Mouse (Mus musculus): ENCODE data around the gene Plppr2. TPM values are rescaled to one million over a fixed set of nuclear protein-coding genes. Genes with fewer than 3 reads are reported as not detected.

Gene Plppr2
- polyA plus RNA-seq (2014; fragmentation: Nextera tagmentation; extraction: Ambion mirVana) = 8.5 and 9.9 TPM in 2 replicates

DNA sequence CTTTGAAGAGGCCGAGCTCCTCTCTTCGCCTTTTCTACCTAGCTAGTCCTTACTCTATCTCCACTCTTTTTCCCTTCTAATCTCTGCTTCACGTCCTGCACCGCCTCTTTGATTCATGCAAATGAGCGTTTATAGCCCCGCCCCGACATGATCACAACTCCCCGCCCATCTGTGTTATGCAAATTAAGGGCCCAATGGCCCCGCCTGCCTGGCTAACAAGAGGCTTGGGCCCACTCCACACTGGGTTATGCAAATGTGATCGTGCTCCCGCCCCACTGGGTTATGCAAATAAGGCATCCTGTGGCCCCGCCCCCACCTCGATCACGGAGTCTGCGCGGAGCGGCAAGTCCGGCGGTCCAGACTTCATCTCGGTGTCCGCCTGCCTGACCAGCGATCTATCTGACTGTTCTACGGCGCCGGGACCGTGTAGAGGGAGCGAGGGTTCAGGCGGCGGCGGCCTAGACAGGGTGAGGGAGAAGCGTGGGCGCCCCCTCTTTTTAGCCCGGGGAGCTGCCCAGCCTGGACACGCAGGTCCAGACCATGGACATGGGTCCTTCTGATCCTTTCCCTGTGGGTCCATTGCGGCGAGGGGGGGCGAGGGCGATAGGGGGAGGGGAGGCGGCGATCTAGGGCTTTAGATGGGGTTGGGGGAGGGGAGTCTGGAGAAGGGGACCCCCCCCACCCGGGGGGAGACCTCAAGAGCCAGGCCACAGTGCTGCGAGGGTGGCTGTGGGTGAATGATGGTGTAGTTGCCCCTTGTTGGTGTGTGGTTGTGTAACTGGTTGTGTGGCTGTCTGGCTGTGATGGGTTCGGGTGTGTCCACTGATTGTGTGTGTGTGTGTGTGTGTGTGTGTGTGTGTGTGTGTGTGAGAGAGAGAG lies at the start of gene Plppr2:
TSS of gene Plppr2 (plus strand) at position 342 of the 879 bp plus-strand sequence.
- WGBS = 2% methylated on average over 43 of the region's 43 CpGs
- H3K36me3 ChIP-seq (ENCODE audit: control insufficient read depth, insufficient read depth, low read length) = no peaks in the 10 kb centered on the region
- H3K4me3 ChIP-seq (ENCODE audit: low read depth, low read length) = peak within 1 kb of the TSS; percentile 40
- H3K9ac ChIP-seq (replicated peaks; ENCODE audit: low read depth, low read length) = no peak within 1 kb of the TSS; the same call in 1 of the 2 replicates
- H3K9me3 ChIP-seq (ENCODE audit: control insufficient read depth, low read depth, low read length) = no peaks in the 10 kb centered on the region
- H3K4me2 ChIP-seq (replicated peaks; ENCODE audit: low read depth, low read length) = peak within 1 kb of the TSS; percentile 59
- H3K4me1 ChIP-seq (ENCODE audit: control insufficient read depth, insufficient read depth, low read length) = no peaks in the 10 kb centered on the region
- peak; percentile 96 for ATAC-seq (ENCODE audit: insufficient number of reproducible peaks, insufficient read depth, low FRiP score, low read depth)
- no peaks in the 10 kb centered on the region for H3K27me3 ChIP-seq (ENCODE audit: control insufficient read depth, insufficient read depth, low read length)
- H3K27ac ChIP-seq (ENCODE audit: low read length) = no peak within 1 kb of the TSS

DNA sequence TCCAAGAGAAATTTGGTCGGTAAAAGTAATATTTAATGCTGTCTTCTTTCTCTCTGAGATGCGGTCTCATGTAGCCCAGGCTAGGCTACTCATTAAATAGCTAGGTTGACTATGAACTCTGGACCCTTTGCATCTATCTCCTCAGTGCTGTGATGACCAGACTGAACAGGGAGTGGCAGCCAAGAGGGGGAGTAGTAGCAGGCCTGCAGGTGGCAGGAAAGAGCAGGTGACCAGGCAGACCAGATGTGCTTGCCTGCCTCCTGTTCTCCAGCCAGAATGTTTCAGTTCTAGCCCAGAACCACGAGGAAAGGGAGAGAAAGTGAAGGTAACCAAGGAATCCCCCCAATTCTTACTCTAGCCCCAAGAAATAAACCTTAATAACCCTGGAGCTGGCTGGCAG lies 47.6 kb upstream of the Plppr2 start:
- WGBS = 65% methylated on average over 3 of the region's 3 CpGs
- Histone ChIP-seq H3K4me3 (ENCODE audit: low read depth, low read length) (no peak overlapping the region), H3K9me3 (ENCODE audit: control insufficient read depth, low read depth, low read length) (no peaks in the 10 kb centered on the region), H3K4me1 (ENCODE audit: control insufficient read depth, insufficient read depth, low read length) (no peaks in the 10 kb centered on the region), H3K36me3 (ENCODE audit: control insufficient read depth, insufficient read depth, low read length) (no peaks in the 10 kb centered on the region), H3K27ac (ENCODE audit: low read length) (no peak overlapping the region), H3K9ac (replicated peaks; ENCODE audit: low read depth, low read length) (no peak overlapping the region), H3K4me2 (replicated peaks; ENCODE audit: low read depth, low read length) (no peak overlapping the region), H3K27me3 (ENCODE audit: control insufficient read depth, insufficient read depth, low read length) (no peaks in the 10 kb centered on the region)
- ATAC-seq (ENCODE audit: insufficient number of reproducible peaks, insufficient read depth, low FRiP score, low read depth) = no peak

- no peaks in the 10 kb centered on the region for H3K27me3 ChIP-seq (ENCODE audit: control insufficient read depth, insufficient read depth, low read length)
- peak; percentile 82 for ATAC-seq (ENCODE audit: insufficient number of reproducible peaks, insufficient read depth, low FRiP score, low read depth)
- 13% methylated on average over 10 of the region's 10 CpGs for WGBS
- H3K36me3 ChIP-seq (ENCODE audit: control insufficient read depth, insufficient read depth, low read length) = no peaks in the 10 kb centered on the region
- H3K4me1 ChIP-seq (ENCODE audit: control insufficient read depth, insufficient read depth, low read length) = no peaks in the 10 kb centered on the region
- H3K27ac ChIP-seq (ENCODE audit: low read length) = no peak overlapping the region
- H3K9ac ChIP-seq (replicated peaks; ENCODE audit: low read depth, low read length) = no peak overlapping the region; the same call in 1 of the 2 replicates
- peak overlapping the region; percentile 31 for H3K4me3 ChIP-seq (ENCODE audit: low read depth, low read length)
- no peaks in the 10 kb centered on the region for H3K9me3 ChIP-seq (ENCODE audit: control insufficient read depth, low read depth, low read length)
- peak overlapping the region; percentile 53 for H3K4me2 ChIP-seq (replicated peaks; ENCODE audit: low read depth, low read length)
These were observed 35.5 kb upstream of the Plppr2 start for GRCm38 (mm10) chr9:21901223-21901820.

DNA sequence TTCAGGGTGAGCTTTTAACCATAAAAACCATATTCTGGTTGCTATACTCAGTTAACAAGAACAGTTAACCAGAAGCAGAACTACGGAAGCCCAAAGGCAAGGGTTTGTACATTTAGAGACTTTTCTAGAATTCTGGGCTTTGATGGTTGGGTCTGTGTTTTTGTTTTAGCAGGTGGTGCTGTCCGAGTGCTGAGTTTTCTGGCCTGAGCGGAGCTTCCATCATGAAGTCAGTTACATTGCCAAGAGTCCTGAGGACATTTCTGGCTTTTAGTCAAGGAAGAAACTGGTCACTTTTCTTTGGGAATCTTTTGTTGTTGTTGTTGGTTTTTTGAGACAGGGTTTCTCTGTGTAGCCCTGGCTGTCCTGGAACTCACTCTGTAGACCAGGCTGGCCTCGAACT lies 32.8 kb upstream of the Plppr2 start:
- Histone ChIP-seq H3K9ac (replicated peaks; ENCODE audit: low read depth, low read length) (no peak overlapping the region), H3K4me2 (replicated peaks; ENCODE audit: low read depth, low read length) (no peak overlapping the region)
- 90% methylated on average over 4 of the region's 4 CpGs for WGBS

DNA sequence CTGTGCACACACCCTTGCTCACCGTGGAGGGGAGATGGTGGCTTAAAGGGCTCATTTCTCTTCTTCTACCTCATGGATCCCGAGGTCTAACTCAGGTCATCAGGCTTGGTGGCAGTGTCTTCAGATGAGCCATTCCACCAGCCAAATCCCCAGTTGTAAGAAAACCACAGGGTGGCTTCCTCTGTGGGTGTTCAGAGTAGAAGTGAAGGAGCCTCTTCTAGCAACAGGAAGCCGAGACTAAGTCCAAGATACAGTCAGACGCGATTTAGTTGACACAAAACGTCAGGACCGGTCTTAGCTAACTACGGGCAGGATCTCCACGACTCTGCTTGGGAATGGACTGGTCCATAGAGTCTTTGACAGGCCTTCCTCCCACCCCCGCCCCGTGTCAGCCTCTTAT lies 28.6 kb upstream of the Plppr2 start:
- Histone ChIP-seq H3K36me3 (ENCODE audit: control insufficient read depth, insufficient read depth, low read length) (peaks cover 3% of the 10 kb centered on the region; the same call in 1 of the 2 replicates), H3K4me1 (ENCODE audit: control insufficient read depth, insufficient read depth, low read length) (no peaks in the 10 kb centered on the region), H3K4me3 (ENCODE audit: low read depth, low read length) (no peak overlapping the region), H3K9me3 (ENCODE audit: control insufficient read depth, low read depth, low read length) (no peaks in the 10 kb centered on the region), H3K27me3 (ENCODE audit: control insufficient read depth, insufficient read depth, low read length) (no peaks in the 10 kb centered on the region), H3K27ac (ENCODE audit: low read length) (no peak overlapping the region), H3K9ac (replicated peaks; ENCODE audit: low read depth, low read length) (no peak overlapping the region), H3K4me2 (replicated peaks; ENCODE audit: low read depth, low read length) (no peak overlapping the region)
- no peak for ATAC-seq (ENCODE audit: insufficient number of reproducible peaks, insufficient read depth, low FRiP score, low read depth)
- WGBS = 71% methylated on average over 11 of the region's 11 CpGs

More for the DNA sequence above, 32.8 kb upstream of the Plppr2 start:
- Histone ChIP-seq H3K4me1 (ENCODE audit: control insufficient read depth, insufficient read depth, low read length) (no peaks in the 10 kb centered on the region), H3K27me3 (ENCODE audit: control insufficient read depth, insufficient read depth, low read length) (no peaks in the 10 kb centered on the region), H3K36me3 (ENCODE audit: control insufficient read depth, insufficient read depth, low read length) (no peaks in the 10 kb centered on the region), H3K27ac (ENCODE audit: low read length) (no peak overlapping the region), H3K9me3 (ENCODE audit: control insufficient read depth, low read depth, low read length) (no peaks in the 10 kb centered on the region), H3K4me3 (ENCODE audit: low read depth, low read length) (no peak overlapping the region)
- no peak for ATAC-seq (ENCODE audit: insufficient number of reproducible peaks, insufficient read depth, low FRiP score, low read depth)

DNA sequence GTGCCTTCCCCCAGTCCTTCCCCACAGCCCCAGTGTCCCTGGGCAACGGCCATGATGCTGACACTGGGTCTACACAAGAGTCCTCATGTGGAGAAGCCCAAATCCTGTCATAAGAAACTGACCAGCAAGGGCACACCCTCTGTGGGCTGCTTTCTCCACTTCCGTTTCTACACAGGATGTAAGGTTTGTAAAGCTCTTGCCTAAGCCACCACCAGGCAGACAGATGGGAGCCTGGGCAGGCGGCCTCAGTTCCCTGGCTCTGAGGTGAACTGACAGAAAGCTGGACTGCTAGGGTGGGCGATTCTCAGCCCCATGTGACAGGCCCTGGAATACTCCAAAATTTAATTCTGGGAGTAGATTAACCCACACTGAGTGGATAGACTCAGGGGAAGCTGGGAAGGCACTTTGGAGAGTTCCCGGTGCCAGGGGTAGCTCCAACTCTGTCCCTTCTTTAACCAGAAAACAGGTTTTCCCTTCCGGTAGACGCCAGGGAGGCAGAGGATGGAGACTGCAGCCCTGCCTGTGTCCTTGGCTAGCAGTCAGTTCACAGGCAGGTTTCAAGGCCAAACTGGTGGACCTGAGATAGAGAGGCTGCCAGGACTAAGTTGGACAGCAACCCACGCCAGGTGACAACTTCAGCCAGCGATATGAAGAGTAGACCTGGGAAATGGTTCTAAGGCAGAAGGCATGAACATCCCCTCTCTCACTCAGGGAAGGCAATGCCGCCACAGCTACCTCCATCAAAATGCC lies 27.2 kb upstream of the Plppr2 start:
- no peak for ATAC-seq (ENCODE audit: insufficient number of reproducible peaks, insufficient read depth, low FRiP score, low read depth)
- H3K36me3 ChIP-seq (ENCODE audit: control insufficient read depth, insufficient read depth, low read length) = peaks cover 3% of the 10 kb centered on the region; the same call in 1 of the 2 replicates
- H3K27ac ChIP-seq (ENCODE audit: low read length) = no peak overlapping the region
- H3K4me1 ChIP-seq (ENCODE audit: control insufficient read depth, insufficient read depth, low read length) = no peaks in the 10 kb centered on the region
- H3K9me3 ChIP-seq (ENCODE audit: control insufficient read depth, low read depth, low read length) = no peaks in the 10 kb centered on the region
- no peak overlapping the region for H3K4me3 ChIP-seq (ENCODE audit: low read depth, low read length)
- WGBS = 74% methylated on average over 10 of the region's 10 CpGs
- no peaks in the 10 kb centered on the region for H3K27me3 ChIP-seq (ENCODE audit: control insufficient read depth, insufficient read depth, low read length)
- no peak overlapping the region for H3K4me2 ChIP-seq (replicated peaks; ENCODE audit: low read depth, low read length)
- no peak overlapping the region for H3K9ac ChIP-seq (replicated peaks; ENCODE audit: low read depth, low read length)

DNA sequence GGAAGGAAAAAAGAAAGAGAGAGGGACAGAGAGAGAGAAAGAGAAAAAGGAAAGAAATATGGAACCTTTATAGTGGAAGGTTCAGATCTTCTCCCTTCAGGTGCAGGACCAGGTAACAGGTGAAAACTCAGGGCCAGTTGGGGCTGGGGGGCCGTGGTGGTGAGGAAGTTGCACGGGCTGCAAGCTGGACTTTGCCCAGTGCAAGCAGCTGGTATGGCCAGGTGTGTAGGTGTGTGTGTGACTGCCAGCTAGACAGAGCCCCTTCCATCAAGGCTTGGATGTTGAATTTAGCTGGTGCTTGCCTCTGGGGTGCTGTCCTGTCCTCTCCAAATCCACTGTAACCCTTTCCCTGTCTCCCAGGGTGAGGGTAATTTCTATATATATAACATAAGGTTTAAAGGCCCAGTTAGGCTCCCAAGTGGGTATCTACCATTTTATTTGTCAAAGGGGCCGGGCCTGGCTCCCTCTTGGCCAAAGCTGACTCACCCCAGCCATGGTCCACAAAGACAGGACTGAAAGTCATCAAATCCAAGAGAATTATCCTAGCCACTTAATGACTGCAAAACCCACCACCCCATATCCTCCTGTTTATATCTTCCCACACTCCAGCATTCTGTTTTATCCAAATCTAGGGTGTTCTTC lies 19.9 kb upstream of the Plppr2 start:
- Histone ChIP-seq H3K4me1 (ENCODE audit: control insufficient read depth, insufficient read depth, low read length) (peaks cover 7% of the 10 kb centered on the region; the same call in 1 of the 2 replicates), H3K27me3 (ENCODE audit: control insufficient read depth, insufficient read depth, low read length) (no peaks in the 10 kb centered on the region), H3K4me2 (replicated peaks; ENCODE audit: low read depth, low read length) (peak overlapping the region; percentile 94), H3K9me3 (ENCODE audit: control insufficient read depth, low read depth, low read length) (no peaks in the 10 kb centered on the region), H3K9ac (replicated peaks; ENCODE audit: low read depth, low read length) (no peak overlapping the region), H3K36me3 (ENCODE audit: control insufficient read depth, insufficient read depth, low read length) (no peaks in the 10 kb centered on the region), H3K4me3 (ENCODE audit: low read depth, low read length) (peak overlapping the region; percentile 72), H3K27ac (ENCODE audit: low read length) (peak overlapping the region; percentile 74)
- 45% methylated on average over 3 of the region's 3 CpGs for WGBS
- no peak for ATAC-seq (ENCODE audit: insufficient number of reproducible peaks, insufficient read depth, low FRiP score, low read depth)

All from stomach, embryonic 14.5 days (tissue).